Mouse (Mus musculus) heart, postnatal 0 days (tissue): ENCODE data around the gene Fndc8. TPM values are rescaled to one million over a fixed set of nuclear protein-coding genes. Genes with fewer than 3 reads are reported as not detected.

Experiments used
- ATAC-seq: fragments of 200-750 bp; cut with Nextera tagmentation; 2 replicates; pipeline ENCODE4 v1.8.0; 2017; ENCODE audit warnings: low read depth, moderate number of reproducible peaks, moderate library complexity; ENCODE audit not compliant: insufficient read depth
- DNase-seq: peaks from one replicate; pipeline ENCODE4 v3.0.0-alpha.2; 2016; ENCODE audit warnings: low spot score
- H3K27ac ChIP-seq: fragments of 300-500 bp; sonication (generic); 2 replicates; pipeline ENCODE4 v1.5.1; 2014; ENCODE audit warnings: low read depth, mild to moderate bottlenecking
- H3K27me3 ChIP-seq: fragments of 300-500 bp; sonication (generic); 2 replicates; pipeline ENCODE4 v1.6.1; 2014; ENCODE audit warnings: low read length, mixed read lengths; ENCODE audit not compliant: control insufficient read depth, insufficient read depth
- H3K36me3 ChIP-seq: fragments of 300-500 bp; sonication (generic); replicated peaks from 2 replicates; pipeline ENCODE4 v1.6.1; 2014; ENCODE audit warnings: low read length, mixed read lengths; ENCODE audit not compliant: control insufficient read depth, insufficient read depth
- H3K4me1 ChIP-seq: fragments of 300-500 bp; sonication (generic); 2 replicates; pipeline ENCODE4 v1.6.1; 2014; ENCODE audit warnings: antibody characterized with exemption; ENCODE audit not compliant: control insufficient read depth, insufficient read depth
- H3K4me2 ChIP-seq: fragments of 300-500 bp; sonication (generic); 2 replicates; pipeline ENCODE4 v1.6.1; 2014; ENCODE audit warnings: low read depth, mild to moderate bottlenecking, low read length, moderate library complexity
- H3K4me3 ChIP-seq: fragments of 300-500 bp; sonication (generic); 2 replicates; pipeline ENCODE4 v1.5.1; 2014; ENCODE audit warnings: low read depth, low read length
- H3K9ac ChIP-seq: fragments of 300-500 bp; sonication (generic); replicated peaks from 2 replicates; pipeline ENCODE4 v1.6.1; 2014; ENCODE audit warnings: low read depth, low read length, mixed read lengths
- H3K9me3 ChIP-seq: fragments of 300-500 bp; sonication (generic); replicated peaks from 2 replicates; pipeline ENCODE4 v1.6.1; 2016; ENCODE audit warnings: low read length; ENCODE audit not compliant: control insufficient read depth
- CTCF ChIP-seq: IDR thresholded peaks from 2 replicates; pipeline ENCODE4 v1.5.1; 2016; ENCODE audit warnings: antibody characterized with exemption, control low read depth, low read depth
- EP300 ChIP-seq: IDR thresholded peaks from 2 replicates; pipeline ENCODE4 v1.6.1; 2016; ENCODE audit warnings: antibody characterized with exemption, low read depth
- WGBS: fragments of 180-500 bp; shearing (Covaris S2); extraction: QIAGEN DNeasy Blood & Tissue Kit; methylation state at CpG from one replicate; pipeline ENCODE4 v1.1.7; 2014; 5-methylcytosine and 5-hydroxymethylcytosine counted together
- polyA plus RNA-seq: library from polyadenylated mRNA; unstranded; fragments of >200 nt; fragmentation: Nextera tagmentation; extraction: Ambion mirVana; gene quantifications from 2 replicates; pipeline ENCODE4 v1.2.1, GENCODE M21; 2015
- total RNA-seq: library from RNA; depleted of rRNA; stranded (reverse); fragments of >200 nt; gene quantifications from 2 replicates; pipeline ENCODE4 v1.2.3, GENCODE M21; 2014; ENCODE audit warnings: low replicate concordance; rRNA removed

Fndc8 gene
- total and polyA plus RNA-seq, 2 experiments from 2014 or later = 0.12 TPM; not detected in 1

DNA sequence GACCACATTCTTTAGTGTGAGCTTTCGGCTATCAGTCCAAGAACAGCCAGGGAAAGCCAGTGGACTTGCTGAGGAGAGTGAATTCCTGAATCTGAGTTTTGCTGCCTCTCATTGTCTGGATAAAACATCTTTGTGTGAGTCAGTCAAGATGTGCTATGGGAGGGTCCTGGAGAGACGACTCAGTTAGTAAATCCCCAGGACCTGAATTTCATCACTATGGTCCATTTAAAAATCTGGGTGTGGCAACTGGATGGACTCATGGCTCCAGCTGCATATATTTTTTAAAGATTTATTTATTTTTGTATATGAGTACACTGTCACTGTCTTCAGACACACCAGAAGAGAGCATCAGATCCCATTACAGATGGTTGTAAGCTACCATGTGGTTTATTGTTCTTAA is 53.7 kb downstream of the Fndc8 start:
- ATAC-seq (0 out of 2 replicates have a peak, but pooled peaks have one; percentile 30), DNase-seq (no peak)
- no peaks in the 10 kb centered on the region for H3K9me3 ChIP-seq
- no peak overlapping the region for H3K27ac ChIP-seq
- no peak overlapping the region for H3K4me2 ChIP-seq
- no peak overlapping the region for H3K4me3 ChIP-seq
- peaks cover 4% of the 10 kb centered on the region; the same call in 1 of the 2 replicates for H3K27me3 ChIP-seq
- no peak overlapping the region for H3K9ac ChIP-seq
- peaks cover 13% of the 10 kb centered on the region for H3K4me1 ChIP-seq
- TF ChIP-seq EP300 = no peak
- peaks cover 33% of the 10 kb centered on the region for H3K36me3 ChIP-seq
- 16% methylated on average over 2 of the region's 2 CpGs for WGBS

DNA sequence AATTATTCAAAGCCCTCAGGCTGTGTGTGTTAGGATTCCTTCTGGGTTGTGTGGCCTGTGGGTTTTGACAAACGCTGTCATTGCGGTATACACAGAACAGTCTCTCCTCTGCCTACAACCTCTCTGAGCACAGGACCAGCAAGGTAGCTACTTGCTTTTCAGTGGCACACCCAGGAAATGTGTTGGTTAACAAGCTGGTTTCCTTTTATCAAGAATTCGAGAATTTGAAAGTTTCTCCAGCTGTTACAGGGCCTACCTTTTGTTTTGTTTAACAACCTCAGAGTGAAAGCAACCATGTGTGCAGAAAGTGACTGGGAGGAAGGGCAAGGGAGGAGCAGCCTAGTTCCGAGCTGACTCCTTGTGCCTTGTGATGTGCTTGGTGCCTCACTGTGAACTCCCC is 55.5 kb downstream of the Fndc8 start:
- Histone ChIP-seq H3K27ac (peak overlapping the region; percentile 30), H3K4me1 (peaks cover 24% of the 10 kb centered on the region)
- no peak for DNase-seq

DNA sequence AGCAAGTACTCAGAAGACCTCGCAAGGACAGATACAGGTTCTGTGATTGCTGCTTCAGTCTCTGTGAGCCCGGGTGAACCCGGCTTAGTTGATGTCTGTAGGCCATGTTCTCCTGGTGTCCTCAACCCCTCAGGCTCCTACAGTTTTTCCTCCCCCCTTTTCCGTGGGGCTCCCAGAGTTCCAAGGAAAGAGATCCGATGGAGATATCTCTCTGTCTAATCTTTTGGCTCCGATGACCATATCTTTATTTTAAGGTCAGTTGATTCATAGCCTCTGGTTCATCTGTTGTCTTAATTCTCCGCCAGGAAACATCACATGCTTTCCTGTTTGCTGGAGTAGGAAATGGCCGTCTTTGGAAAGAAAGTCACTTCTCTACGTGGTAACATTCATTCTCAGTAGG is 57.1 kb downstream of the Fndc8 start:
- TF ChIP-seq EP300 (peak; percentile 65; the same call in 1 of the 2 replicates), CTCF (no peak)

More for the DNA sequence above, 55.5 kb downstream of the Fndc8 start:
- WGBS = 57% methylated on average over 4 of the region's 4 CpGs
- no peak overlapping the region for H3K9ac ChIP-seq
- no peak for TF ChIP-seq EP300
- no peak for TF ChIP-seq CTCF
- no peaks in the 10 kb centered on the region for H3K9me3 ChIP-seq
- ATAC-seq = no peak
- H3K36me3 ChIP-seq = peaks cover 15% of the 10 kb centered on the region
- no peak overlapping the region for H3K4me2 ChIP-seq
- H3K4me3 ChIP-seq = no peak overlapping the region
- H3K27me3 ChIP-seq = peaks cover 13% of the 10 kb centered on the region; the same call in 1 of the 2 replicates

More for the DNA sequence above, 57.1 kb downstream of the Fndc8 start:
- Histone ChIP-seq H3K36me3 (no peaks in the 10 kb centered on the region), H3K4me2 (0 out of 2 replicates have a peak overlapping the region, but pooled peaks have one; percentile 25), H3K9ac (no peak overlapping the region), H3K9me3 (no peaks in the 10 kb centered on the region), H3K27me3 (peaks cover 13% of the 10 kb centered on the region; the same call in 1 of the 2 replicates), H3K4me1 (peaks cover 24% of the 10 kb centered on the region), H3K27ac (peak overlapping the region; percentile 91), H3K4me3 (no peak overlapping the region)
- ATAC-seq (no peak), DNase-seq (no peak)
- WGBS = 63% methylated on average over 9 of the region's 9 CpGs

Other genes starting within 250 kb of the Fndc8 start
- gene Cct6b, start 127.8 kb upstream of the Fndc8 start, total RNA-seq = not detected in 2 replicates
- 0.25 and 0.32 TPM in 2 replicates for gene Cct6b, start 127.8 kb upstream of the Fndc8 start, polyA plus RNA-seq
- 4.1 and 11.4 TPM in 2 replicates for gene Zfp830, start 127.8 kb upstream of the Fndc8 start, total RNA-seq
- 21.7 and 23.9 TPM in 2 replicates for gene Zfp830, start 127.8 kb upstream of the Fndc8 start, polyA plus RNA-seq
- 24.7 and 34.8 TPM in 2 replicates for gene Lig3, start 111.0 kb upstream of the Fndc8 start, total RNA-seq
- 11.3 and 12.1 TPM in 2 replicates for gene Lig3, start 111.0 kb upstream of the Fndc8 start, polyA plus RNA-seq
- 3.8 and 4.8 TPM in 2 replicates for gene Rffl, start 20.9 kb upstream of the Fndc8 start, total RNA-seq
- 2.3 and 2.4 TPM in 2 replicates for gene Rffl, start 20.9 kb upstream of the Fndc8 start, polyA plus RNA-seq
- gene Rad51d, start 1.5 kb upstream of the Fndc8 start, total RNA-seq = 10.8 and 11.5 TPM in 2 replicates
- 9.9 and 11.8 TPM in 2 replicates for gene Rad51d, start 1.5 kb upstream of the Fndc8 start, polyA plus RNA-seq
- gene Nle1, start 16.3 kb downstream of the Fndc8 start, total RNA-seq = 25.9 and 28.1 TPM in 2 replicates
- gene Nle1, start 16.3 kb downstream of the Fndc8 start, polyA plus RNA-seq = 9.0 and 9.4 TPM in 2 replicates
- gene Unc45b, start 18.4 kb downstream of the Fndc8 start, total RNA-seq = 200 and 239 TPM in 2 replicates
- 153 and 167 TPM in 2 replicates for gene Unc45b, start 18.4 kb downstream of the Fndc8 start, polyA plus RNA-seq
- gene Slfn5, start 59.2 kb downstream of the Fndc8 start, total RNA-seq = 21.5 and 29.0 TPM in 2 replicates
- gene Slfn5, start 59.2 kb downstream of the Fndc8 start, polyA plus RNA-seq = 15.6 and 18.7 TPM in 2 replicates
- 3.1 and 7.6 TPM in 2 replicates for gene Slfn9, start 99.7 kb downstream of the Fndc8 start, total RNA-seq
- 4.9 and 5.2 TPM in 2 replicates for gene Slfn9, start 99.7 kb downstream of the Fndc8 start, polyA plus RNA-seq
- gene Slfn8, start 128.7 kb downstream of the Fndc8 start, total RNA-seq = 0.61 and 2.5 TPM in 2 replicates
- 0.41 and 0.51 TPM in 2 replicates for gene Slfn8, start 128.7 kb downstream of the Fndc8 start, polyA plus RNA-seq
- 3.7 and 5.2 TPM in 2 replicates for gene Slfn2, start 173.0 kb downstream of the Fndc8 start, total RNA-seq
- 3.9 and 5.2 TPM in 2 replicates for gene Slfn2, start 173.0 kb downstream of the Fndc8 start, polyA plus RNA-seq
- 0.31 TPM in 1 of 2 replicates, not detected in the other for gene Slfn1, start 224.7 kb downstream of the Fndc8 start, total RNA-seq
- gene Slfn1, start 224.7 kb downstream of the Fndc8 start, polyA plus RNA-seq = 0.18 and 0.33 TPM in 2 replicates